Mouse (Mus musculus): ENCODE results near the gene Igfals. TPM values are rescaled to one million over a fixed set of nuclear protein-coding genes. Genes with fewer than 3 reads are reported as not detected.
A peak's percentile ranks its signal among the peaks of the same experiment; 100 is the strongest.

The Igfals gene
- polyA plus RNA-seq, 1 experiment = 3.0 TPM

- no peak for DNase-seq
- peaks cover 6% of the 10 kb centered on the region; the same call in 1 of the 2 replicates for H3K4me1 ChIP-seq (ENCODE audit: control insufficient read depth, insufficient read depth, low read length)
- 45% methylated on average over 7 of the region's 7 CpGs for WGBS
- H3K4me3 ChIP-seq (replicated peaks; ENCODE audit: extremely low read depth, low read depth, low read length) = no peak overlapping the region
- peak; percentile 61 for TF ChIP-seq CTCF (IDR thresholded peaks at IDR 0.05; ENCODE audit: insufficient read depth, low read length)
- TF ChIP-seq POLR2A (IDR thresholded peaks at IDR 0.05; ENCODE audit: borderline replicate concordance, extremely low read depth, low read depth, low read length) = no peak
These were observed 16.1 kb downstream of the Igfals start for GRCm38 (mm10) chr17:24881738-24882440.

GRCm38 (mm10) chr17:24884391-24884790, 18.6 kb downstream of the Igfals start:
- 80% methylated on average over 6 of the region's 6 CpGs for WGBS
- Histone ChIP-seq H3K4me3 (replicated peaks; ENCODE audit: extremely low read depth, low read depth, low read length) (no peak overlapping the region), H3K4me1 (ENCODE audit: control insufficient read depth, insufficient read depth, low read length) (peaks cover 9% of the 10 kb centered on the region; the same call in 1 of the 2 replicates)
- DNase-seq = no peak
- no peak for TF ChIP-seq POLR2A (IDR thresholded peaks at IDR 0.05; ENCODE audit: borderline replicate concordance, extremely low read depth, low read depth, low read length)
- TF ChIP-seq CTCF (IDR thresholded peaks at IDR 0.05; ENCODE audit: insufficient read depth, low read length) = no peak

GRCm38 (mm10) chr17:24885356-24886133, 19.7 kb downstream of the Igfals start:
- no peak for DNase-seq
- 20% methylated on average over 22 of the region's 22 CpGs for WGBS

GRCm38 (mm10) chr17:24886134-24886931, 20.5 kb downstream of the Igfals start, which contains the start of the genes Nubp2 and Spsb3:
Gene Nubp2, minus strand, starts transcription at chr17:24886349.
Gene Spsb3, plus strand, starts transcription at chr17:24886643.
- Histone ChIP-seq H3K4me1 (ENCODE audit: control insufficient read depth, insufficient read depth, low read length) (peaks cover 9% of the 10 kb centered on the region; the same call in 1 of the 2 replicates), H3K4me3 (replicated peaks; ENCODE audit: extremely low read depth, low read depth, low read length) (peak within 1 kb of the TSS; percentile 99)
- TF ChIP-seq CTCF (IDR thresholded peaks at IDR 0.05; ENCODE audit: insufficient read depth, low read length) (no peak), POLR2A (IDR thresholded peaks at IDR 0.05; ENCODE audit: borderline replicate concordance, extremely low read depth, low read depth, low read length) (peak; percentile 90)
- under 1% methylated on average over 69 of the region's 69 CpGs for WGBS
- DNase-seq = peak; percentile 95

More at GRCm38 (mm10) chr17:24885356-24886133, 19.7 kb downstream of the Igfals start:
- H3K4me3 ChIP-seq (replicated peaks; ENCODE audit: extremely low read depth, low read depth, low read length) = peak overlapping the region; percentile 99
- H3K4me1 ChIP-seq (ENCODE audit: control insufficient read depth, insufficient read depth, low read length) = peaks cover 9% of the 10 kb centered on the region; the same call in 1 of the 2 replicates
- TF ChIP-seq CTCF (IDR thresholded peaks at IDR 0.05; ENCODE audit: insufficient read depth, low read length) = no peak
- TF ChIP-seq POLR2A (IDR thresholded peaks at IDR 0.05; ENCODE audit: borderline replicate concordance, extremely low read depth, low read depth, low read length) = no peak

GRCm38 (mm10) chr17:24886932-24887271, 21.1 kb downstream of the Igfals start:
- no peak for DNase-seq
- H3K4me3 ChIP-seq (replicated peaks; ENCODE audit: extremely low read depth, low read depth, low read length) = peak overlapping the region; percentile 63
- 1% methylated on average over 18 of the region's 18 CpGs for WGBS
- H3K4me1 ChIP-seq (ENCODE audit: control insufficient read depth, insufficient read depth, low read length) = peaks cover 9% of the 10 kb centered on the region; the same call in 1 of the 2 replicates
- TF ChIP-seq POLR2A (IDR thresholded peaks at IDR 0.05; ENCODE audit: borderline replicate concordance, extremely low read depth, low read depth, low read length) = no peak
- no peak for TF ChIP-seq CTCF (IDR thresholded peaks at IDR 0.05; ENCODE audit: insufficient read depth, low read length)

GRCm38 (mm10) chr17:24887291-24888080, 21.7 kb downstream of the Igfals start:
- peaks cover 9% of the 10 kb centered on the region; the same call in 1 of the 2 replicates for H3K4me1 ChIP-seq (ENCODE audit: control insufficient read depth, insufficient read depth, low read length)
- WGBS = 56% methylated on average over 18 of the region's 18 CpGs
- TF ChIP-seq CTCF (IDR thresholded peaks at IDR 0.05; ENCODE audit: insufficient read depth, low read length) (no peak), POLR2A (IDR thresholded peaks at IDR 0.05; ENCODE audit: borderline replicate concordance, extremely low read depth, low read depth, low read length) (peak; percentile 13; the same call in 1 of the 2 replicates)
- peak overlapping the region; percentile 63 for H3K4me3 ChIP-seq (replicated peaks; ENCODE audit: extremely low read depth, low read depth, low read length)
- no peak for DNase-seq

- Histone ChIP-seq H3K4me3 (replicated peaks; ENCODE audit: extremely low read depth, low read depth, low read length) (no peak overlapping the region), H3K4me1 (ENCODE audit: control insufficient read depth, insufficient read depth, low read length) (peaks cover 9% of the 10 kb centered on the region; the same call in 1 of the 2 replicates)
- WGBS = 83% methylated on average over 3 of the region's 3 CpGs
- no peak for DNase-seq
- TF ChIP-seq CTCF (IDR thresholded peaks at IDR 0.05; ENCODE audit: insufficient read depth, low read length) (no peak), POLR2A (IDR thresholded peaks at IDR 0.05; ENCODE audit: borderline replicate concordance, extremely low read depth, low read depth, low read length) (peak; percentile 38; the same call in 1 of the 2 replicates)
These were observed 23.1 kb downstream of the Igfals start for GRCm38 (mm10) chr17:24888862-24889261.

Data from lung, adult 2 months (tissue).